Mouse (Mus musculus) R1 (cell line): ENCODE measurements around the gene Cby1.
"Not testable (repeated sequence)": the region's sequence is repeated elsewhere in the genome, so short reads cannot be mapped to it uniquely, and the experiment has no call there.

Experiments used
- DNase-seq: peaks from one replicate; pipeline ENCODE4 v3.0.0-alpha.2; 2018; ENCODE audit warnings: low read depth, low spot score

Gene Cby1

DNA sequence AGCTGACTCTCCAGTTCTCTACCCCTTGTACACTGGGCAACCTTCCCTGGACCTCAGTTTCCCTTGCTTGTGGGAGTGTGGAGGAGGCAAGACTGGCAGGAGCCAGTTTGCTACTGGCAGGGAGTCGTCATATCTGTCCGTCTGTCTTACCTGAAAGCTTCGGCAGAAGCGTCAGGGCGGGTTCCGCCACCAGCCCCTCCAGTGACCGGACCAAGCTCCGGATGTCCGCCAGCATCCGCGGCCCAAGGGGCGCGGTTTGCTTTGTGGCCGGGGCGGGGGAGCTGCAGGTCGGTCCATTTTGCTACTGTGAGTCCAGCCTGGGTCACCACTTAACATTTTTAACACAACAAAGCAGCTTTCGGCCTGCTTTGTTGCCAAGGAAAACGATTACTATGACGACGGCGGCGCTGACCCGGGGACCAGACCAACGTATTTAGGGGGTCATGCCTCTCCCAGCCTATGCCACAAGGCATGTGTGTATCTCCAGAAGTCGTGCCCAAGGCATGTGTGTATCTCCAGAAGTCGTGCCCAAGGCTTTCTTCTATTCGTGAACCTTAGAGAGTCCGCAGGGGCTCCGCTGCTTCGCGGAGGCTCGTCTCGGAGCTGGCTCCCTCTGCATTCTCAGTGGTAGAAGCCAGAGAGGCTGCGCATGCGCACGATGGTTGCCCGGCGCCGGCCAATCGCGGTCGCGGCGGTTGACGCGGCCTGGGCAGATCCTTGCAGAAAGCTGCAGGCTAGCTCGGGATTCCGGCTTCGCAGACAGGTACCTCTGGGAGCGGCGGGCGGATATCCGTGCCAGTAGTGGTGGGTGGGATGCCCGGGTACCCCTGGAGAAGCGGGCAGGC, at the start of gene Cby1, which contains the start of gene Fam227a:
Cby1 (plus strand) TSS at position 669 of the 845 bp plus-strand sequence.
Fam227a (minus strand) TSS at position 426 of the 845 bp plus-strand sequence.
- DNase-seq = peak; percentile 94

- DNase-seq = peak; percentile 80
These were observed 49.8 kb upstream of the Cby1 start for GRCm38 (mm10) chr15:79609226-79609625.

DNA sequence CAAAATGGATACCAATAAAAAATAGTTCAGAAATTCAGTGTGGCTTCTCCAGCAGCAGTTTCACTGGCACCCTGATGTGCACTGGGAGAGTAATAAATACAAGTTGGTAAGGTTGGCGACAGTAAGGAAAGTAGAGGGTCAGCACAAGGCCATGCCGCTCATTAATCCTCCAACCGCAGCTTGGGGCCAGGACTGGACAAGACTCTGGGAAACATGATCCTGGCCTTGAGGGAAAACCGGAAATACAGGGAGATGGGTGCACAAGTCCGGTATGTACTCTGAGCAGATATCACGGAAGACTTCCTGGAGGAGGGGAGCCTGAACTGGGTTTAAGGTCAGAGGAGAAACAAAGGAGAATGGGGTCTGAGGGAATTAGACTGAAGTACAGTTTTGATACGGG, 43.5 kb upstream of the Cby1 start:
- DNase-seq = no peak

DNA sequence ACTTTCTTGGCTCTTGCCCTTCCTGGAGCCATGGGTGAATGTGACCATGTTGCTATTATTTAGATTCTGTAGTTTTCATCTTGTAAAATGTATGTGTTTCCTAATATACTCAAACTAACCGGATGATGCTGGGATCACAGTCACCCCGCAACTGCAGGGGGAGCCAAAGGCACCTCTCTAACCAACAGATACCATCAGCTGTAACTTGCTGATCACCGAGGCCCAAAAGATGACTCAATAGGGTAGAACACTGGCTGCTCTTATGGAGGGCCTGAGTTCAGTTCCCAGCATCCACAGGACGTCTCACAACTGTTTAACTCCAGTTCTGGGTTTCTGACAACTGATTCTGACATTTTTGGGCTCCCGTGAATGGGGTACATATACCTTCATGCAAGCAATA, 42.3 kb upstream of the Cby1 start:
- DNase-seq = peak; percentile 51

DNA sequence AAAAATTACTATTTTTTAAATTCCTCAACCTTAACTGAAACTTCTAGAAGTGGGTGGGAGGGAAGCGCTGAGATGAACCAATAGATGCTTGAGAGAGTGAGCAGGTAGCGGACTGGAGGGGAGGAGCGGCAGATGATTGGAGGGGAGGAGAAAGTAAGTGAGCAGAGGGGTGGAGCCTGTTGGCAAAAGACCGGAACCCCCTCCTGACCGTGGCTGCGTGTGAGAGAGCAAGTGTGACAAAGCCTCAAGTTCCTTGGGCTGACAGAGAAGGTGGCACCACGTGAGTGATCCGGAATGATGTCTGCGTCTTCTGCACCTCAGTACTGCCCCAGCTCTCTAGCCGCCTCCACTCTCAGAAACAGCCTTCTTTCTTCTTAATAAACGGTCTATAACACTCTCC, 41.9 kb upstream of the Cby1 start:
- peak; percentile 87 for DNase-seq

DNA sequence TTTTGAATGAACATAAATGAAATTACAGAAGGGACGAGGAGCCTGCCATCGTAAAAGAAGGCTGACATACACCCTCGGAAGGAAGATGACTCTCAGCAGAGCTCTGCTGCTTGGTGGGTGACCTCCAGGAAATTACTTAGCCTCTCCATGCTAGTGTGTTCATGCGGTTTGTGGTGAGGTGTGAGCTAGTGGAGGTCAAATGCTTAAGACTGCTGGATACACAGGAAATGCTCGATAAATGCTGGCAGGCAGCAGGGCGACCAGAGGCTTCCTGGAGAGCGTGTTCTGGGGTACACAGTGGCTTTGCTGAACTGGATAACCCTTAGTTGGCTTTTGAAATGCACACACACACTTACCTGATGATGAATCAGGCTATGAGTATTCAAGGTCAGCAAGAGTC, 40.5 kb upstream of the Cby1 start:
- no peak for DNase-seq

DNA sequence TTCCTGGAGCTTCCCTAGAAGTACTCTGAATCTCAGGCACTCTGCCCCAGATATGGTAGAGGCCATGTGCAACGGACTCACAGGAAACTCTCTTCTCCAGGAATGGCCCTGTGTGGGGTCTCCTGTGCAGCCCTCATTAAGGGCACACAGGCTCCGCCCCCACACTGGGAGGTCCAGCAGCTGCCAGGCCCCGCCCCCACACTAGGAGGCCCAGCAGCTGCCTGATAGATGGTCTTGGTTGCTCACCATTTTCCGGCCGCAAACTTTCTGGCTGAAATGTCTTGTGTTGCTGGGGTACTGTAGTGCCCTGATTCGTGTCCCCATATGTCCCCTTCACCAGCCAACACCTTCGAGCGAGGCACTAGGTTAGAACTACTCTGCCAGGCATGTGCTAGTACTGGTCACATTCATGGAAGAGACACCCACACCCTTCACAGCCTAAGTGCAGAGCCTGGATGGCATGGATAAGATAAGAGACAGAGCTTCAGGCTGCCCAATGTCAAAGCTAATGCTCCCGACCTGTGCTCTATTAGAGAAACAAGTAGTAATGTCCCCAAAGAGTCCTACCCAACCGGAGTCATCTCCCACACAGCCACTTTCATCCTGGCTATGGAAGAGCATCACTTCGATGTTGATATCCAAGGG, 39.1 kb upstream of the Cby1 start:
- DNase-seq = peak; percentile 67

GRCm38 (mm10) chr15:79630471-79630870, 28.5 kb upstream of the Cby1 start:
- DNase-seq = no peak

DNA sequence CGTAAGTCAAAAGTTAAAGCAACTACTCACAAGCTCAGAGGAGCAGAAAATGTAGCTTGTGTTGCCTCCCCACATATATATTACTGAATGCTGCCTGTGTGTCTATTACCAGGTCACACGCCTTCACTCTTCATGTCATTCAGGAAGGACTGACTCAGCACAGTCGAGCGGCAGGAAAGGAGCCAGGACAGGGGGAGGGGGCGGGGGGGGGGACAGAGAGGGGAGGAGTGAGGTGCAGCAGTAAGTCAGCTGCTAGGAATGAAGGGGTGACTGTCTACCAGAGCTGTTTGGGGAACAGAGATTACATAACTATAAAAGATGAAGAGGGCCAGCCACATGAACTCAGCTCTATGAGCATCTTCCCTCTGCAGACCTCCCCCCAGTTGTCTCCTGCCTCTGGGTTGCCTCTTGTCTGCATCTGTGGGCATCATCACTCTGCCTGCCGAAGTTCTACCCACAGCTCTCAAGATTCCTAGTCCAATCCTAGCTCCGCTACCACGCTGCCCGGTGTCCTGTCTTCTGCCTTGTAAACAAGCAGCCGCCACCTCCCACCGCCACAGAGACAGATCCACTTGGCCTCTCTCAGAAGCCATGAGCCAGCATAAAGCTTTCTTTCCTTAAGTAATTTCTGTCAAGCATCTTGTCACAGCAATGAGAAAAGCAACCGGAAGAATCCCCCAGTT, 17.7 kb upstream of the Cby1 start:
- no peak for DNase-seq

DNA sequence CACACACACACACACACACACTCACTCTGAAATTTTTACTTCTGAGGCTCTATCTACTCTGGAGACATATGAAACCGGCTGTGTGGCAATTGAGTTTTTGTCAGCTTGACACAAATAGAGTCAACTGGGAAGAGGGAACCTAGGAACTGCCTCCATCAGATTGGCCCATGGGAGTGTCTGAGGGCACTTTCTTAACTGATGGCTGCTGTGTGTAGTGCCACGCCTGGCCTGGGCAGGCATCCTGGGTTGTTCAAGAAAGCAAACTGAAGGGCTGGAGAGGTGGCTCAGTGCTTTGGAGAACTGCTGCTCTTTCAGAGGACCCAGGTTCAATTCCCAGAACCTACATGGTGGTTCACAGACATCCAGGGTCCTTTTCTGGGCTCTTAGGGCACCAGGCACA, 13.5 kb upstream of the Cby1 start:
- DNase-seq = no peak

DNA sequence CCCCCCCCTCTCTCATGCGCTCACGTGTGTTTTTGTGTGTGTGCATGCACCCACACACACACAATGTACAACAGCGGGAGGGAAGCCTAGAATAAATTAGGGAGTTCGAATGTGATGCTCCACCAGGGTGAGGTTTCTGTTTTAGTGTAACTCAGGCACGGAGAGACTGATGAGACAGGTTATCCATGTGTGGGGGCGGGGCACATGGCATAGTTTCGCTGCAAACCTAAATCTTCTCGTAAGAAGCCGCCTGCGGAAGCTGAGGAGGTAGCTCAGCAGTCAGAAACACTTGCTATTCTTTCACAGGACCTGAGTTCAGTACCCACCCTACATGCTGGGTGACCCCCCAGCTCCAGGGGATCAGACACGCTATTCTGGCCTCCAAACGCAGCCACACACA, 10.9 kb upstream of the Cby1 start:
- DNase-seq = no peak

DNA sequence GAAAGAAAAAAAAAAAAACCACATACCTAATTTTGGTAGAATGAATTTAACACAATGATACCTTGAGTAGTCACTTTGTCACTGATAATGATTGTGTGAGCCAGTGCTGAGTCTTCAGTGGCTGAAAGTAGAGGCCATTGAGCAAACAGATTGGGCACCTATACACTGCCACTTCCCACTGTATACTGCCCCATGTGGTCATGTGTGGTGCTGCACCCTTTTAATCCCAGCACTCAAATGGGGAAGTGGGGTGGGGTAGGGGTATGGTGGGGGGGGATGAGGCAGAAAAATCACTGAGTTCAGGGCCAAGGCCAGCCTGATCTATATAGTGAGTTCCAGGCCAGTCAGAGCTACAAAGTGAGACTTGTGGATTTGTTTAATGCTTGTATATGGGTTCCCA, 8.4 kb upstream of the Cby1 start:
- DNase-seq = peak; percentile 84

- peak; percentile 80 for DNase-seq
These were observed 7.5 kb upstream of the Cby1 start for GRCm38 (mm10) chr15:79651481-79651880.

- no peak for DNase-seq
These were observed 2.5 kb upstream of the Cby1 start for GRCm38 (mm10) chr15:79656451-79656850.

DNA sequence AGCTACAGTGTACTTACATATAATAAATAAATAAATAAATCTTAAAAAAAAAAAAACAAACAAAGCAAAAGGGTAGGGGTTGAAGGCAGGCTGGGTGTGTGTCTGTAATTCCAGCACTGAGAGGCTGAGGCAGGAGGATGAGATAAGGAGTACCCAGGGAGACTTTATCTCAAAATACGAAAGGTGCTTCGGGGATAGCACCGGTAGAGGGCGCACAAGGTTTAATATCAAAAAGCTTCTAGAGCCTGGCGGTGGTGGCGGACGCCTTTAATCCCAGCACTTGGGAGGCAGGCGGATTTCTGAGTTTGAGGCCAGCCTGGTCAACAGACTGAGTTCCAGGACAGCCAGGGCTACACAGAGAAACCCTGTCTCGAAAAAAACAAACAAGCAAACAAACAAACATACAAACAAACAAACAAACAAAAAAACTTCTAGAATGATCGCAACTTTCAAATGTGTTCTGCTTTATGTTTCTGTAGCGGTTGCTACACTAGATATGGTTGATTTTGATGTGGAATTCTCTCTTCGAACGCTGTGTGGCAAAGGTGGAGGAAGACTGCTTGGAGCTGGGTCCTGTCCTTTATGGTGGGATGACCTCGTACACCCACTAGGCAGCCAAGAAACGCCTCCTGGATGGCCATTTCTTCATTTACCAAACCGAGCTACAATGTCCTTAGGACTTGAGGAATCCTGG, 1.0 kb upstream of the Cby1 start:
- peak; percentile 94 for DNase-seq

DNA sequence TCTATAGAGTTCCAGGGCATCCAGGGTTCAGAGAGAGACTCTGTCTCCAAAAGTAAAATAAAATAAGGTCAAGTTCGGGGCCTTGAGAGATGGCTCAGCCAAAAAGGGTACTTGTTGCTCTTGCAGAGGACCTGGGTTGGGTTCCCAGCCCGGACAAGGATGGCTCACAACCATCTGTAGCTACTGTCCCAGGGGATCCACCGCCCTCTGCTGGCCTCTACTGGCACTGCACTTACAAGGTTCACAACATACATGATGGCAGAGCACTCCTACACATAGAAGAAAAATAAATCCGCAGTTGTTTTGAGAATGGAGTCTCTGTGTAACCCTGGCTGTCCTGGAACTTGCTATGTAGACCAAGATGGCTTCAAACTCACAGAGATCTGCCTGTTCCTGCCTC, 2.9 kb downstream of the Cby1 start:
- DNase-seq = peak; percentile 88

DNA sequence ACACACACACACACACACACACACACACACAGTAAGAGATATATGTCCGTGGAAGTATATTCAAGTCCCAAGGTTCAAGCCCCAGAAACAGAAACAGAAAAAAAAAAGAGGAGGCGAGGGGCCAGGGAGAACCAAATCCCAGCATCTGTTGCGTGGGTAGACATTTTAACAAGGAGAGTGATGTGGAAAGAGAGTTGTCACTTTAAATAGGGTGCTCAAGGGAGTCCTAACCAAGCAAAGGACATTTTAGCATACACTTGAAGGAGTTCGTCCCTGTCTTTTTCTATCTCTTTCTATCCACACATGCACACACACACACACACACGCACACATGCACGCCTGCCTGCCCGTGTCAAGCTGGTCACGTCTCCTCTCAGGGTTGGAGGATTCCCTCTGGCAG, 5.7 kb downstream of the Cby1 start:
- DNase-seq = no peak

GRCm38 (mm10) chr15:79669195-79669594, 10.2 kb downstream of the Cby1 start:
- DNase-seq = peak; percentile 52

DNA sequence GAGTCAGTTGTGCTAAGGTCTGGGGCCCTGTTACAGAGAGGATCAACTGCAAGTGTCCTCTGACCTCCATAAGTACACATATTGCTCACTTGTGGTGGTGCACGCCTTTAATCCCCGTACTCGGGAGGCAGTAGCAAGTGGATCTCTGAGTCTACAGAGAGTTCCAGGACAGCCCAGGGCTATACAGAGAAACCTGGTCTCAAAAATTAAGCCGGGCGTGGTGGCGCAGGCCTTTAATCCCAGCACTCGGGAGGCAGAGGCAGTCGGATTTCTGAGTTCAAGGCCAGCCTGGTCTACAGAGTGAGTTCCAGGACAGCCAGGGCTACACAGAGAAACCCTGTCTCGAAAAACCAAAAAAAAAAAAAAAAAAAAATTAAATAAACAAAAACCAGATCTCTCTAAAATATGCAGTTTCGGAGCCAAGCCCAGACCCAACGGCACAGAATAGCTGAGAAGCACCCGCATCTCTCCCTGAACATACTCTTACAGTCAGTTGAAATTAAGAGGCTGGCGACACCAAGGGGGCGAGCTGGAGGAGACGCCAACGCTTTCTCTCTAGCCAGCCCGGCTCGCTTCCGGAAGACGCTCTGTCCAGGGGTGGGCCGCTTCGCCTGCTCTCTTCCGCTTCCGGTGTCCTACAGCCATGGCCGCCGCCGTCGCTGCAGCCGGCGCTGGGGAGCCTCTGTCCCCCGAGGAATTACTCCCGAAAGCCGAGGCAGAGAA, 11.4 kb downstream of the Cby1 start, which contains the start of gene Tomm22:
Tomm22 (plus strand) TSS at position 613 of the 723 bp plus-strand sequence.
- DNase-seq = peak; percentile 93

- DNase-seq = no peak
These were observed 11.9 kb downstream of the Cby1 start for GRCm38 (mm10) chr15:79670972-79671299.

- DNase-seq = not testable (repeated sequence)
These were observed 12.9 kb downstream of the Cby1 start for GRCm38 (mm10) chr15:79671828-79672348.
